ENCODE assay signal across 14 mouse cellular contexts in the genomic region with DNA sequence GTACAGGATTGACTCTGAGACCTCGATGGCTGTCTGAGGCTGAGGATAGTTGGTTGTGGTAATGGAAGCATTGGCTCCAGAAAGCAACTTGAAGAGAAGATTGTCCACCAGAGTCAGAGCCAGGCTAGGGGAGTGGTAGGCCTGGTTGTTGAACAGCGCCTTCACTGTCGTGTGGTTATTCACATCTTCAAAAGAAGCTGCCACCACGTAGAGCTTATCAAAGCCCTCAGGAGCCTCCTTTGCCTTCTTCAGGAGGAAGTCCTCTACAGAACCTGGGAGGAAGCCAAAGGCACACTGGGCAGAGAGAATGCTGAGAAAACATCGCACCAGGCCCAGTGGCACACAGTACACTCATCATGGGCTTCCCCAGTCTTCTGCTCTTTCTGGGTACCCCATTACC.
"Had no signal": no experiment of that assay in that cellular context is flagged by ENCODE, and none has a peak within 500 bp of the region (broad histone marks: within the 10 kb centered on the region; RNA-seq: fewer than 3 reads in every experiment).

No protein-coding gene starts in this region.

- ATAC-seq: lung, postnatal 0 days had no signal

- H3K9me3 ChIP-seq: liver, embryonic 13.5 days; megakaryocyte, embryonic 14.5 days; neural tube, embryonic 13.5 days had no signal

- H3K4me3 ChIP-seq: liver, embryonic 13.5 days; megakaryocyte, embryonic 14.5 days; neural tube, embryonic 13.5 days had no signal

- H3K36me3 ChIP-seq: liver, embryonic 13.5 days; neural tube, embryonic 13.5 days had no signal

- DNase-seq: kidney, adult 18-20 months; kidney, adult 9 months; kidney, postnatal 14 days; kidney, postnatal 4 days; liver, embryonic 13.5 days; lung, embryonic 14.5 days; midbrain, embryonic 14.5 days; retina, postnatal 1 day; thymus, postnatal 25 days had no signal

- H3K27ac ChIP-seq: liver, embryonic 13.5 days; macrophage; neural tube, embryonic 13.5 days had no signal

- H3K9ac ChIP-seq: liver, embryonic 13.5 days; lung, embryonic 14.5 days; neural tube, embryonic 13.5 days had no signal

- H3K27me3 ChIP-seq: liver, embryonic 13.5 days; megakaryocyte, embryonic 14.5 days; neural tube, embryonic 13.5 days had no signal

- H3K4me1 ChIP-seq: liver, embryonic 13.5 days; neural tube, embryonic 13.5 days had no signal

- H3K4me2 ChIP-seq: liver, embryonic 13.5 days; lung, embryonic 14.5 days; midbrain, embryonic 11.5 days; neural tube, embryonic 13.5 days had no signal
